Mouse (Mus musculus) layer of hippocampus, adult 8-10 months (tissue): Measurements from ENCODE around the gene Adipor2. TPM values are rescaled to one million over a fixed set of nuclear protein-coding genes. Genes with fewer than 3 reads are reported as not detected.
A peak's percentile ranks its signal among the peaks of the same experiment; 100 is the strongest.

Experiments
- DNase-seq, 2 experiments: peaks; one replicate each; pipeline ENCODE4 v3.0.0; 2022; ENCODE audit warnings: low spot score in 2 of 2
- total RNA-seq, 4 experiments: library from RNA; stranded (reverse); gene quantifications; 2 replicates each; pipeline ENCODE4 v1.2.4; 2022

Gene Adipor2
- total RNA-seq, 4 experiments from 2014 or later: 41.4 to 46.2 (median 44.2) TPM

DNA sequence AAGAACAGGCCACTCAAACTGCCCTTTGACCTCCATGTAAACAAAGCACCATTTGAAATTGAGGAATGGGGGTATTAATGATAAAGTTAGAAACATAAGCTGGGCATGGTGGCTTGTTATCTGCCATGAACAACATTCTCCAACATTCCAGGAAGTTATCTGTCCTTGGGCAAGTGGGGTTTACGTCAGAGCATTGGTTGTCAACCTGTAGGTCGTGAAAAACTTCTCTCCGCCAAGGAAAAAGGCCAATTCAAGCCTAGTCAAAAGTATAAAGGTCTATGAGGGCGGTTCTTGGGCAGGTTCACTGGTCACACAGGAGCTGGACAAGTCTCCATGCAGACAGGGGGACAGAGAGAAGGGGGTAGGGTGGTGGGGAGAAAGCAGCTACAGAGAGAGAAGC is 3.5 kb upstream of the Adipor2 start:
- no peak for DNase-seq

DNA sequence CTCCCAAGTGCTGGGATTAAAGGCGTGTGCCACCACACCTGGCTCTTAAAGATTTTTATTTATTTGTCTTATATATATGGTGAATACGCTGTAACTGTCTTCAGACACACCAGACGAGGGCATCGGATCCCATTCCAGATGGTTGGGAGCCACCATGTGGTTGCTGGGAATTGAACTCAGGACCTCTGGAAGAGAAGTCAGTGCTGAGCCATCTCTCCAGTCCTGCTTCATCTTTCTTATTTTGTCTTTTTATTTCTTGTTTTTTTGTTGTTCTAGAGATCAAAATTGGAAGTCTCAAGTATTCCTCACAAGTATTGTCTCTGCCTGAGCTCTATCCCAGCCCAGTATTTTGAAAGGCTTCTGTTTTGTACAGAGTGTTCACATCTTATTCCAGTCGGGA is 2.9 kb upstream of the Adipor2 start:
- no peak for DNase-seq

DNA sequence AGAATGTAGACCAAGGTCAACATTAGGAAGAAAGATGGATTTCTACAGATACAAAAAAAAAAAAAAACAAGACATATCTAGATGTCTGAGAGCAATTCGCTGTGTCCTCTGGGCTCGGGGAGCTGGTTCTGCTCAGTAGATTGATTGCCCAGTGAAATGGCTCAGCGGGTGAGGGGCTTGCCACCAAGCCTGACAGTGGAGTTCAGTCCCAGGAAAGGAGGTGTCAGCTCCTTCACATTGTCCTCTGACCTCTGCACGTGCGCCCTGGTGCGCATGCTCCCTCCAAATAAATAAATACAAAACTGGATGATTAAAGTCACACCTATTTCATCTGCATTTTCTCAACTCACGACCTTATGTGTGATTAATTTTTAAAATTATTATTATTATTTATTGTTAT is 1.9 kb upstream of the Adipor2 start:
- no peak for DNase-seq

DNA sequence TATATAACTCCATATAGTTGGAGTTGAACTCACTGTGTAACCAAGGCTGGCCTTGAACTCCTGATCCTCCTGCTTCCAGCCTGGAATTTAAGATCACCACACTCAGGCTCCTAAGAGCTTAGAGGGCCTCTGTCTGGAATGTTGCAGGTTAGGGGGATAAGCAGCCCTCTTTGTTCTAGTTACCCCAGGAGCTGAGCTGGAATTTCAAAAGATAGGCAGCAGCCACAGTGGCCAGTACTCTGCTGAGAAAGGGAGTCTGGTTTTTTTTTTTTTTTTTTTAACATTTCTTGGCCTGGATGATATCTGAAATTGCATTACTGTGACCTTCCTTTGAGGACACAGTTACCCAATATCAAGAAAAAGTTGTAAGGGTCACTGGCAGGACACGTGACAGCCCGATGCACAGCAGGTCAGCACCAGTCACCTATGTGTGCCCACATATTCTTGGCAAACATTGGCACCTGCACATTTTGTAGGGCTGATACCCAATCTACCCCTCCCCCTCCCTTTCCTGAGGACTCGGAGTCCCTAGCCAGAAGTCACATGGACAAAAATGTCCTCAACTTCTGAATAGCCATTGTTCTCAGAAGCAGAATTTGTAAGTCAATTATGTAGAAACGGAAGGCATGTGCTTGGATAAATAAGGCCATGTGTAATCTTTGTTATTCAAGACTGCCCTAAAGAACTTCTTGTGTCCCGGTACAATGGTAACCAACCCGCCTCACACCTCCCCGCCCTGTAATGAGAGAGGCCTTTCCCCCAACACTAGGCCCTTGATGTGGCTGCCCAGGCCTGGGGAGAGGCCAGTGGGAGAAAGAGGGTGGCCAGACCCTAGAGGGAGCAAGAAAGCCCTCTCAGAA is 1.1 kb upstream of the Adipor2 start:
- DNase-seq: peak; percentile 37 to 45

DNA sequence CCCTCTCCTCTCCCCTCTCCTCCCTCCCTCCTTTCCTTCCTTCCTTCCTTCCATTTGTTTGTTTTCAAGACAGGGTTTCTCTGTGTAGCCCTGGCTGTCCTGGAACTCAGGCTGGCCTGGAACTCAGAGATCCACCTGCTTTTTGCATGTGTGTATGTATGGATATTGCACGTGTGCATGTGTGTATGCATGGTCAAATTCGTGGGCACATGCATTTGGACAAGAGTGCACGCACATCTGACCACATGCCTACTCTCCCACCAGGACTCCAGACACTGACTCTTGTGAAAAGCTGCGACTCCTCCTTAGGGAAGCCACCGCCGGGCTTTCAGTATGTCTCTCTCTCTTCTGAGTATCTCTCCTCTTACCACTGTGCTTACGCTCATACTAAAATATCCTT is 317 bp upstream of the Adipor2 start:
- no peak for DNase-seq

DNA sequence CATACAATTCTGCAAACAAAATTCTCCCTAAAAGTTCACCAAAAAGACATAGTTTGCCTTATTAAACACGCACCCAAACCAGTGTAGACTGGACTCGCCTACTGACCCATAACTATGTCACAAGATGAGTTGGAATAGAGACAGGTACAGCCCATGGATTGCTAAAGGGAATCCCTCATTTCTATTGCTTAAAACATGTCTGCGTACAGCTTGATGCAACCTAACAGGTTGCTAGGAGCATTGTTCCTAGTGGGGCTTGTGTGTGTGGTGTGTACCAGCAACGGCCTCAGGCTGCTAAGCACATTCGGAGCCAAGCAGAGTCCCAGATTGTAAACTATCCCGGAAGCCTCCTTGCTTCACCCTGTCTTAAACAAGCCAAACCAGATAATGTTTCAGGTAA is 861 bp downstream of the Adipor2 start:
- DNase-seq: no peak

DNA sequence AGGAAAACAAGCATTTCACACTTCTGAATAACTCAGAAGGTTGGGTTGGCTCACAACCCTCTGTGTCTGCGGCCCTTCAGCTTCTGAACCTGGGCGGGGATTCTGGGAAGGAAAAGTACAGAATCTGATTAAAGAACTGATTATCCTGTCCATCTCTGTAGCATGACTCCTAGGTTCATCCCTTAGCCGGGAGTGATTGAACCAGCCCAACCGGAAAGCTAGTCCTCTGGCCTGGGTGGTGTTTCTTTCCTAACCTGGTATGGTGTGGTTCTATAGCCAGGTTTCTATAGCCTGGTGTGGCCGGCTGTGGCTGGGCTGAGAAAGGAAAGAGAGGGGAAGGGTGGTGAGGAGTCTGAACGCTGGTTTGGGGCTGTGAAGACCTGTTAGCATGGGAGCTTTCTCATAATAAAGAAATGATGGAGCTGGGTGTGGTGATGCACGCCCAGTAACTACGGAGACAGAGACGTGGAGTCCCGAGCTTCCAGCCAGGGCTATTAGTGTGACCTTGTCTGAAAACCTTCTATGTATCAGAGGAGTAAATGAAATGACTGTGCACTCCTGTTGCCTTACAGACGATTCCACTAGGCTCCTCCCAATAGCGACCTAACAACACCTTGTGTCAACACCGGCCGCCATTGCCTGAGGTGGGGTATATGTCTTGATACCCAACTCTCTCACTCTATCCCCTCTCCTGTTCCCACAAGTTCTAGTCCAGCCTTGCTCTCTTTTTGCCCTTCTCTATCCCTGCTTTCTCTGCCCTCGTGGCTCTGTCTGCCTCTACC is 3.1 kb downstream of the Adipor2 start:
- no peak for DNase-seq

DNA sequence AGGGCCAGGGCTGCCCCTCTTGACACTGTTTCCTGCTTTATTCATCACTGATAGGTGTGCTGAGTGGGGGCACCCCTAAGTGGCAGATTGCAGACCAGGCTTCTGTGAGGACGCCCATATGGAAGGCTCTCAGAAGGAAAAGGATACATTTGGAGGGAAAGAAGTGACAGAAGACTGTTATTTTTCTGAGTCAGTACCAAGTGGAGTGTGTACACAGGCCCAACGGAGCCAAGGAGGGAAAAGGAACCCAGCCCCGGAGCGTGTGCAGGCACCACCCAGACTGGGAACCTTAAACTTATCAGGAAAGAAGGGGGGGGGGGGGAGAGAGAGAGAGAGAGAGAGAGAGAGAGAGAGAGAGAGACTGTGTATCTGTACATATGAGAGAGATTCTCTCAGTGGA is 4.9 kb downstream of the Adipor2 start:
- no peak for DNase-seq

DNA sequence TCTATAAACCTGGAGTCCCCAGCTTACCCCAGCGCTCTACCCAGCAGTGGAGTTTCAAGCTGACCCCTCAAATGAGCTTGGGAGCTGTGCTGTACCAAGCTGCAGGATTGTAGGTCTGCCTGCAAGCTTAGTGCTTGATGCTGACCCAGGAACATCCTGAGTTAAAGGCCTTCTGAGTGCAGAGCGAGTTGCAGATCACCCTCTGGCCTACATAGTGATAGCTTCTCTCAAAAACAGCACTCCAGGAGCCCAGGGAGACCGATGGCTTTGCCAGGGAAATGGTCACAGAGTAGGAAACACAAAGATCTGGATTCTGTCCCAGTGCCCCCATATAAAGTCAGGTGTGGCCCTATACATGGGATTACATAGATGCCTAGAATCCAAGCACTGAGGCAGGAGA is 6.0 kb downstream of the Adipor2 start:
- DNase-seq: no peak

DNA sequence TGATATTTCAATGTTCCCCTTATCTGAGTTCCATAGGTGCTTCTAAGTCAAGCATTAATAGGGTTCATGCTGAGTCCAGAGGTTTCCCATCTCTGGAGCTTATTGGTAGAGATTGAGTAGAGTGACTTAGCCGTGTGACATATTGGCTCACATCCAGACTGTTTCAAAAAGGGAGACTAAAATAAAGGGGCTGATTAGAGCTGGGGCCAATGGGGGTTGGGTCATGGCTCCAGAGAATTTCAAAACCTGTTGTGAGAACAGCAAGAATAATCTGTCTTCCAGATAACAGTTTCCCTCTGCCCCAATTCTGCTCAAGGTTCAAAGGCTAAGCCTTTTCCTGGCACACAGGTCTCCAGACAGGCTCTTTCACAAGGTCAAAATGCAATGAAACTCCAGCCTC is 7.7 kb downstream of the Adipor2 start:
- DNase-seq: no peak

DNA sequence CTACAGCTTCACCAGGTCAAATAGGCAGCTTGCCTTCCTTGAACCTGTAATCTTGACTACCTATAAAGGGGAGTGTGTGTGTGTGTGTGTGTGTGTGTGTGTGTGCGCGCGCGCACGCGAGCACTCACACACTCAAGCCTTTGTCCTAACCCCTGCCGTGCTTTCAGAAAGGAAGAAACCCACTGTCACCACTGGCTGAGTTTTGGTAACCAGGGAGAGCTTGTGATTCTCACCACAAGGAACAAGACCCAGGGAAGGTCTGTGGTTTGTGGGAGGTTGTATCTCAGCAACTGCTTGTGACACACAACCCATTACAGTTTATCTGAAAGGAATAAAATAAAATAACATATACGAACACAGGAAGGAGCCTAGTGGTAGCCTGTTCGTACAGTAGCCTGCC is 8.9 kb downstream of the Adipor2 start:
- DNase-seq: no peak

DNA sequence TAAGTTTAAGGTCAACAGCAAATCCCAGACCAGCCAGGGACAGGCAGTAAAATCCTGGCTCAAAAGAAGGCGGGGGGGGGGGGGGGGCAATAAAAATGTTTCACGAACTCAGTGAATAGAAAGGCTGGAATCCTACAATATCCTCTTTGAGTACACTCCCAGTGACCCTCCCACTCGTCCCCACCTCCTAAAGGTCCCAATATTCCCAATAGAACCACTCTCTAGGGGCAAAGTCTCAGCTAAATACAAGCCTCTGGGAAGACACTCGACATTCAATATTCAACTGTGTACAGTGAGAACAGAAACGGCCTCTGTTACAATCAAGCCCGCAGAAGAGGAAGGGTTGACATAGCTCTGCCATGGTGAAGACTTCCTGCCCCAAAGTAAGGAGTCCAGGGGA is 9.7 kb downstream of the Adipor2 start:
- DNase-seq: no peak

DNA sequence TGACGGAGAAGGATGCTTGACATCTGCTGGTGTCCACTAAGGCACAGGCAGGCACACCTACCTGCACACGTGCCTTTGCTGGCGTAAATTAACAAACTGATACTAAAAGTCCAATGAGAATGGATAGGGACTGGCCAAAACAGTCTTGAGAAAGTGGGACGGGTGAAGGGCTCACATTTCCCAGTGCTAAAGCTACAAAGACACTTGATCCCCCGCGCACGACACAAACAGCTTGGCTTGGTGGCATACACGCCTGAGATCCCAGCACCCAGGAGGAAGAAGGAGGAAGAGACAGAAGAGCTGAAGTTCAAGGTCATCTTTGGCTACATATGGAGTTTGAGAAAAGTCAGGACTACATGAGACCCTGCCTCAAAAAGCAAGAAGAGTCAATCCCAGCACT is 11.0 kb downstream of the Adipor2 start:
- DNase-seq: no peak

DNA sequence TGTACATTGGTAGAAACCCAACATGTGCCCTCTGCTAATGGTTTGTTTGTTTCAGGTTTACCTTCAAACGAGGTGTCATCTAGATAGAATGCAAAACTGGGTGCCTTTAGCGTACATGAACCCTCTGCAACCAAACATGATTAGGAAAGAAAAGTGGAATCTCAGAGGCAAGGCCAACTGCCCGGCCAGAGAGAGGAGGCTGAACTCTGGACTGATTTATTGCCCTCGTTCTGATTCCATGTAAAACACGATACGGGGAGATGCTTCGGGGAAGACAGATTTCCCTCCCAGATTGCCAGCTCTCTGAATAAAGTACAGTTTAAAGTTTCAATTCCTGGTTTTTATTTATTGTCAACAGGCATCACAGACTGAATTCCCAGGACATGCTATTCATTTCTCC is 12.2 kb downstream of the Adipor2 start:
- no peak for DNase-seq

DNA sequence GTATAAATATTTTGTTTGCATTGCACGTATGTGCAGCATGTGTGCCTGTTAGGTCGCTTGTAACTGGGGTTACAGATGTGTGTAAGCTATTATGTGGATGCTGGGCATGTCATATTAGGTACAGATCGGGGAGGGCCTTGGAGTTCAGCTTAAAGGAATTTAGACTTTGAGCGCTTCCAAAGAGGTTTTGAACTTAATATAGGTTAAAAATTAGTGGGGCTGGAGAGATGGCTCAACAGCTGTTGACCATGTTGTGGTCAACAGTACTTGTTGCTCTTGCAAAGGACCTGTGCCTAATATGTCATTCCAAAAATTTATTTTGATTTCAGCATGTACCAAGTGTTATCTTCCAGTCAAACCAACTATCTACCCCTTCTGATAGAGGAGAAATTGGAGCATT is 12.7 kb downstream of the Adipor2 start:
- no peak for DNase-seq

DNA sequence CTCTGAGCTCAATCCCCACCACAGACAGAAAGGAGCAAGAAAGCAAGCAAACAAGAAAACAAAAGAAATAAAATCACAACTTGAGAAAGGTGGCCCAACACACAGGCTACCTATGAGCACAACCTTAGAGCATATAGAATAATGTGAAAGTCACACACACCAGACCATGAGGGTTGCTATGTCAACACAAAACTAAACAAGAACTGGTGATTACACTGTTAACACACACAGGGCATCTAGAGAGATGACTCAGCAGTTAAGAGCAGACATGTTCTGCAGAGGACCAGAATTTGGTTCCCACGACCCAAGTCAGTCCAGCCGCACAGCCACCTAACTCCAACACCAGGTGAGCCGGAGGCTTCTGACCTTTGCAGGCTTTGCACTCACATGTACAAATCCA is 14.5 kb downstream of the Adipor2 start:
- DNase-seq: no peak

DNA sequence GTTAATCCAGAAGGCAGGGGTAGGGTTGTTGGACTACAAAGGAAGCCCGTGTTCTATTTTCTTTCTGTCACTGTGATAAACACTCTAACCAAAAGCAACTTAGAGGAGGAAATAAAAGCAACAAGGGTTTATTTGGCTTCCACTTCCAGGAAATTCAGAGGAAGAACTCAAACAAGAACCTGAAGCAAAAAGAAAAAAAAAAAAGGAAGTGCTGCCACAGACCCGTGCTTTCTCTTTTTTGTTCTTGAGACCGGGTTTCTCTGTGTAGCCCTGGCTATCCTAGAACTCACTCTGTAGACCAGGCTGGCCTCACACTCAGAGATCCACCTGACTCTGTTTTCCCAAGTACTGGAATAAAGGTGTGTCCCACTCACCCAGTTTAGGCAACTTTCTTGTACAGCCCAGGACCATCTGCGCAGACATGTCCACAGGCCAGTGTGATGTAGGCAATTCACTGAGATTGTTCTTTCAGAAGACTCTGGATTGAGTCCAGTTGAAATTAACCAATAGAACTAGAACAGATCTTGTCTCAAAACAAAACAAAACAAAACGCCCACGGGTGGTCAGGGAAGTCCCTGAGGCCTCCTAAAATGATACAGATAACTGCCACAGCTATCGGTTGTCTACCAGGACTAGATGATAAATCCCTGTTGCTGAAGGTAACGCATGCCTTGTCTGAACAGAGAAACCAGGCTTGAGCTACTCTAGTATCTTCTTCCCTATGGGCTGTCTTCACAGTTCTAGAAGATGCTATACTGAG is 15.8 kb downstream of the Adipor2 start:
- no peak for DNase-seq

DNA sequence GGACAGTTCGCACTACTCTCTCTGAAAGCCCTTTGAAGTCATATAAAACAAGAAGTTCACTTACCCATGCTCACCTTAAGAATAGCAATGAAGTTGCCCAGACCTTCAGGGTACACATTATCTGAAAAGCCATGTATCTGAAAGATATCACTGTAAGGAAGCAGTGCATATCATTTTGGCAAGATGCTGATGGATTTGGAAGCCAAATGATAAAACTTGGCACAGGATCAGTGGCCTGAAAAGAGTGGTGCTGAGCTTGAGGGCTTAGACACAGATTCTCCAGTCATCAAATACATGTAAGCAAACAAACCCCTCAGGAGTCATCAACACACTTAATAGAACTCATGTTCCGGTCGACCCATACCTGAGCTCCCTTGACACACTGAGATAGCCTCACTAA is 16.9 kb downstream of the Adipor2 start:
- DNase-seq: no peak

DNA sequence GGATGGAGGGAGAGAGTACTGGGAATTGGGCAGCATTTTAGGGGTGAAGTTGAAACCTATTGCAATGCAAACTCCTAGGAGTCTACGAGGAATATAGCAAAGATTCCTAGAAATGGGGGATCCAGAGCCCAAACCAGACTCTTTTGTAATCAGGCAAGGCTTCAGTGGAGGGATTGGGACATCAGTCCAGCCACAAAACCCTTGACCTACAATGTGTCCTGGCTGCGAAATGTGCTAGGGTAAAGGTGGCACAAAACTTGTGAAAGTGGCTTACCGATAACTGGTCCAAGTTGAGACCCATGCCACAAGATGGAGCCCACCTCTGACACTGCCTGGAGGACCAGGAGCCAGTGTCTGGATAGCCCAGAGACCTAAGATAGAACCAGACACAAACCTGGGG is 18.1 kb downstream of the Adipor2 start:
- no peak for DNase-seq

DNA sequence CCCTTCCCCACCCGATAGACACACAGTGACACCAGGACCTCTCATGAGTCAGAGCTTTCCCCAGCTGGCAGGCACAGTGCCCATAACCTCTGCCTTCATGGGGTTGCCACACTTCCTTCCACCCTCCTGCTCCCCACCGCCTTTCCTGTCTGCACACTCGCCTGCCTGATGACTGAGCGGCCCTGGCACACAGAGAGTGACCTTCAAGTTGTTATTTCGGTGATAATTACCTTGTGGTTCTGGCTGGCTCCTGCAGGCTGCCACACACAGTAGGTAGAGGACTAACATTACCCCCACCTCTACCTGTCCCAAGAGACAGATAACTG is 21.2 kb downstream of the Adipor2 start:
- DNase-seq: no peak

DNA sequence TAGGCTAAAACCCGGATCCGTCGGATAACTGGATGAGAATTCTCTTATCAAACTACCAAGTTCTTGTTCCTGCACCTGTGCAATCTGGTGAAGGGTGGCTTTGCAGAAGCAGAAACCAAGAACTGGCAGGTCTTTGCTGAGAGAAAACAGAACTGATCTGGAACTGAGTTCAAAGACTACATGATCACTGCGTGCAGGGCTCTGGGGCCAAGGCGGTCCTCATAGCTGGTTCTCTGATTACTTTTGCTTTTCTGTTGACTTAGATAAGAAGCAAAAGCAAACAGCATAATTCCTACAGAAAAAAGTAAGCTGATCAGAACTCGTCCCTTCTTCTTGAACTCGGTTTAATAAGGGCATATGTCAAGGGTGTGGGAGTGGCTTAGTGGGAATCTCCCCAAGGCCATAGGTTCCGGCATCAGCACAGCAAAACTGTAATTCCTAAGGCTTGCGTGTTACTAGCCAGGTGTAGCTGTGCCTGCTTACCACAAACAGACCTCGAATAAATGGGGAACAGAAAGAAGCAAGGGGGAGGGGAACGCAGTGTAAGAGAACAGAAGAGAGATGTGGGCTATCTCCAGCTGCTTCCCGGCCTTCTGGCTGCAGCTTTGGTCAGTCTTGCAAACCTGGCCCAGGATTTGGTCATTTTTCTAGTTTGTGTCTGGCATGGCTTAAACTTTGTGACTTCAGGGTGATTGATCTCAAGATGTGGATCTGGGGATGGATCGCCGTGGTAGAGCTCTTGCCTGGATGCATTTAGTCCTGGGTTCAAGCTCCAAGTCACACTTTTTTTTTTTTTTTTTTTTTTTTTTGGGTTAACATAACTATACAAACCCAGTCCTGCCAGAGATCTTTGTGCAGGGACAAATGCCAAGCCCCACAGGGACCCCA is 21.8 kb downstream of the Adipor2 start:
- DNase-seq: no peak
